Mouse (Mus musculus): ENCODE data around the gene Alkbh7. TPM values are rescaled to one million over a fixed set of nuclear protein-coding genes. Genes with fewer than 3 reads are reported as not detected.

Alkbh7 gene
- 10 to 100 TPM; 11.1 to 12.4 TPM for total RNA-seq (2023)

GRCm38 (mm10) chr17:56997029-56997667 is at the start of gene Alkbh7:
TSS of gene Alkbh7 (plus strand) at chr17:56997339.

GRCm38 (mm10) chr17:56982013-56982412 is 15.1 kb upstream of the Alkbh7 start, which contains the start of gene Acer1:
TSS of gene Acer1 (minus strand) at chr17:56982126.

GRCm38 (mm10) chr17:56990115-56990746 is 6.9 kb upstream of the Alkbh7 start, which contains the start of gene Clpp:
TSS of gene Clpp (plus strand) at chr17:56990305.

GRCm38 (mm10) chr17:56999968-57000609 is 3.0 kb downstream of the Alkbh7 start, which contains the start of gene Pspn:
TSS of gene Pspn (minus strand) at chr17:57000018.

GRCm38 (mm10) chr17:57011236-57012141 is 14.3 kb downstream of the Alkbh7 start, which contains the start of the genes Gtf2f1 and Gm17949:
TSS of gene Gtf2f1 (minus strand) at chr17:57011288.
TSS of gene Gm17949 (plus strand) at chr17:57011469.

GRCm38 (mm10) chr17:57030931-57031660 is 34.0 kb downstream of the Alkbh7 start, which contains the start of gene Khsrp:
TSS of gene Khsrp (minus strand) at chr17:57031522.

GRCm38 (mm10) chr17:57041554-57041953 is 44.4 kb downstream of the Alkbh7 start, which contains the start of gene Slc25a41:
TSS of gene Slc25a41 (minus strand) at chr17:57041654.

Other genes with a start within 250 kb of the Alkbh7 start
- not detected for gene Nrtn, start 239.8 kb upstream of the Alkbh7 start, total RNA-seq (2023)
- gene Dus3l, start 232.6 kb upstream of the Alkbh7 start, total RNA-seq (2023): 10 to 100 TPM; 47.3 to 49.5 TPM
- gene Prr22, start 227.1 kb upstream of the Alkbh7 start, total RNA-seq (2023): under 1 TPM; 0.42 to 0.70 TPM
- gene Rfx2, start 166.3 kb upstream of the Alkbh7 start, total RNA-seq (2023): 10 to 100 TPM; 71.8 to 73.4 TPM
- not detected for gene Acsbg2, start 122.9 kb upstream of the Alkbh7 start, total RNA-seq (2023)
- under 1 TPM in 1 of 2 experiments, not detected in 1; 0.24 TPM for gene 1700061G19Rik, start 121.9 kb upstream of the Alkbh7 start, total RNA-seq (2023)
- 10 to 100 TPM; 27.3 to 28.0 TPM for gene Mllt1, start 61.9 kb upstream of the Alkbh7 start, total RNA-seq (2023)
- not detected for gene Acer1, start 15.2 kb upstream of the Alkbh7 start, total RNA-seq (2023)
- 10 to 100 TPM; 12.6 to 19.9 TPM for gene Clpp, start 7.0 kb upstream of the Alkbh7 start, total RNA-seq (2023)
- gene Pspn, start 2.7 kb downstream of the Alkbh7 start, total RNA-seq (2023): 1 to 10 TPM in 1 of 2 experiments, not detected in 1; 1.6 TPM
- 10 to 100 TPM; 46.9 to 54.3 TPM for gene Gtf2f1, start 13.9 kb downstream of the Alkbh7 start, total RNA-seq (2023)
- gene Gm17949, start 14.1 kb downstream of the Alkbh7 start, total RNA-seq (2023): not detected
- gene Khsrp, start 34.2 kb downstream of the Alkbh7 start, total RNA-seq (2023): 100 to 1,000 TPM in 1 of 2 experiments, 10 to 100 TPM in 1; 98.9 to 101 TPM
- not detected for gene Slc25a41, start 44.3 kb downstream of the Alkbh7 start, total RNA-seq (2023)
- not detected for gene Crb3, start 61.8 kb downstream of the Alkbh7 start, total RNA-seq (2023)
- 1 to 10 TPM; 4.1 to 5.2 TPM for gene Slc25a23, start 62.5 kb downstream of the Alkbh7 start, total RNA-seq (2023)
- gene Dennd1c, start 81.2 kb downstream of the Alkbh7 start, total RNA-seq (2023): 100 to 1,000 TPM; 114 to 120 TPM
- gene Tubb4a, start 90.4 kb downstream of the Alkbh7 start, total RNA-seq (2023): not detected
- 10 to 100 TPM; 15.9 to 16.5 TPM for gene Tnfsf9, start 108.0 kb downstream of the Alkbh7 start, total RNA-seq (2023)
- gene Cd70, start 152.4 kb downstream of the Alkbh7 start, total RNA-seq (2023): not detected
- 1 to 10 TPM; 7.6 to 8.0 TPM for gene Tnfsf14, start 196.8 kb downstream of the Alkbh7 start, total RNA-seq (2023)
- 100 to 1,000 TPM; 192 to 277 TPM for gene C3, start 230.8 kb downstream of the Alkbh7 start, total RNA-seq (2023)